Mouse (Mus musculus) T-cell, adult 2 months (primary cell): Measurements from ENCODE around the gene 4930452B06Rik.
"Not testable (repeated sequence)": the region's sequence is repeated elsewhere in the genome, so short reads cannot be mapped to it uniquely, and the experiment has no call there.

Experiments used
- DNase-seq: peaks from one replicate; pipeline ENCODE4 v3.0.0; 2022; ENCODE audit warnings: low spot score

The 4930452B06Rik gene

DNA sequence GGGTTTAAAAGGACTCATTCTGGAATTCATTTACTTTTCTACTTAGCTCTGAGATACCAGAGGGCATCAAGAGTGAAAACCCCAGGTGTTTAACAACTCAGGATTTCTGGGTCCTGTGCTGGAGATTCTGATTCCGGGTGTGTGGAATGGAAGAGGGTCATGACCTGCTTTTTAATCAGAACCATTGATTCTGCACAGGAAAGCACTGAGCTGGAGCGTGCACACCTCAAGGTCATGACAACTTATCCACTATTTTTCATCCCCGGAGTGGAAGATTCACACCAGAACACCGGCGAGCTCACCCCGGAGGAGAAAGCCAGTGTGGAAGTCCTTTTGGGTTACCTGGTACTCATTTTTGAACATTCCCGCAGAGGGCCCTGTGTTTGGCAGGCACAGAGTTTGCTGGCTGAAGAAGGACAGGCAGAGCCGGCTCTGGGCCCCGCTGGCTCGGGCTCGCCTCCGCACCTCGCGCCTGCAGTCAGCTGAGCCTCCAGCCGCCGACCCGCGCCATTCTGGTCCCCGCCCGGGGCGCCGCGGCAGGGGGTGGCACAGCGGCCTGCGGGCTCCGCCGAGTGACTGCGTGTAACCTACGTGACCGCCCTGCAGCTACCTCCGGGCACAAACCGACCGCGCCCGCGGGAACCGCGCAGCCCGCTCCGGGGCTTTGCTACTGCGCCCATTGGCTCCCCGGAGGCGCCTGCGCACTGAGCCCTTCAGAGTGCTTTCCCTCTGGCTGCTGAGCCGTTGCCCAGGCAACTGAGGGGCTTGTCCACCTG lies at the start of gene 4930452B06Rik:
Gene 4930452B06Rik, minus strand, starts transcription at position 605 of the 776 bp plus-strand sequence.
- DNase-seq = peak; percentile 42

DNA sequence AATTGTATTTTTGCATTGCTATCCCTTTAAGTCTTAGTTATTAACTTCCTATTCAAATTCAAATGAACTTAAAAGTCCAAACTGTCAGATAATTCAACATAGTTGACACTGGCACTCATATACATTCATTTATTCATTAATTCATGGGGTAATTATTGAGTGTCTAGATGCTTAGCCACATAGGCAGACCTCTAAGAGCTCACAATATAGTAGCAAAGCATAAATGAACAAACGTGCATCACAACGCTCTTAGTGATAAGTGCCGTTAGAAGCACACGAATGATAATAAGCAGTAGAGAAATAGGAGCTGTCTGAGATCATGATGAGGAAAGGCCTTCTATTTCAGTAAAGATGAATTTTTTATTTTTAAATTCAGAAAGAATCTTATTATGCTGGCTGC lies 46.6 kb upstream of the 4930452B06Rik start:
- DNase-seq = no peak

DNA sequence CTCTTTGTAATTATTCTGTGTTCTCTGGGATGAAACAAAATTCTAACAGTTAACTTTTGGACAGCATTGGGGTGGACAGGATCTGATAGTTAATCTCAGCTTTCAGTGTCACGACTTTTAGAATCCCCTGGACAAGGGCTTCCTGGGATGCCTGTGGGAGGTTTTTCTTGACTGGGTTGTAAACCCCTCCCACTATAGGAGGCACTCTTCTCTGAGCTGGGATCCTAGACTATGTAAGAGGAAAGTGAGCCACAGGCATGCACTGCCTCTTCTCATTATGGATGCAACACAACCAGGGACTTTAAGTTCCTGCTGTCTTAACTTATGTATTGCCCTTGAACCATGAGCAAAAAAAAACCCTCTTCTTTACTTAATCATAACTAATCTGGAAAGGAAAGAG lies 23.4 kb upstream of the 4930452B06Rik start:
- no peak for DNase-seq

DNA sequence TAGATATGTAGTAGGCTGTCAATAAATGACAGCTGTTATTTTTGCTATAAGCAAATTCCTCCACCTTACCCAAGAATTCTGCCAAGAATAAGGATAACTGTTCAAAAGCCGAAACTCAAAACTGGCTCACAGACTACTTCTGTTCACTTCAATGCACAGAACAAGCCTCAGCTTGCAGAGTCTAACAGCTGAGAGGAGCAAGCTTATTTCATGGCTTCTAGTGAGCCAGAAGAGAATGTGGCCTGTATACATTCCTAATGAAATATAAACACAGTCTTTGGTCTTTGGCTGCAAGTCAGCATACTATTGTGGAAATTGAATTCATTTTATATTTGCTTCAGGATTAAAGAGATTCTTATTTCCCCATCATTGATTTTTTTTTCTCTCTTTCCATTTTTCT lies 22.4 kb upstream of the 4930452B06Rik start:
- DNase-seq = no peak

DNA sequence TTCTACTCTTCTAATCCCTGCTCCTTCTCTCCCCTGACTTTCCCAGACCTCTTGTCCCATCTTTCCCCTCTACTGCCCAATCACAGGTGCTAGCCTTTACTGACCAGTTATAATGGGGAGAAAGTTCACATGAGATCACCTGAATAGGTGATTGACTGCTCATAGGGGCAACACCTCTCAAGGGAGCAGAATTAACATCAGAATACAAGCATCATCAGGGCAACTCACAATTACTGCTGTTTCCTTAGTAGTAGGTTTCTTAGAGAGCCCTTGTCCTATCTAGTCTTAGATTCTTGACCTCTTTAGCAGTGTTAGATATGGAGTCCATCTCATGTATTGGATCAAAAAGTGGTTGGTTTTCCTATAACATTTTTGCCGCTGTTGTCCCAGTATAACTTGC lies 20.1 kb upstream of the 4930452B06Rik start:
- no peak for DNase-seq

DNA sequence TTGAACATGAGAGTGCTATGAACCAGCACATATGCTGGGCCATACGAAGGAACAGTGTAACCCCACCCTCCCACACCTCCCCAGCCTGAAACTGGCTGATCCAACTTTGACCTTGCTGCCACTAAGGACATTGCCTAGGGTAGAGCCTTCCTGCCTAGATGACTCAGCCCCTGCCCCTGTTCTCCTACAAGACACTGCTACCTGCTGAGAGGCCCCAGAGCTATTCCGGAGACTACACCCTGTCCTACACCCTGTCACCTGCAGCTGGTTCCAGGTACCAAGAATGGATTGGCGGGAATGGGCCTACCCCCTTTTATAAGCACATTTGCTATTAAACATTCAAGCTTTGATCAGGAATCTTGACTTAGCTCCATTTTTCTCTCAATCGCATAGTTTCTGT lies 13.9 kb upstream of the 4930452B06Rik start:
- no peak for DNase-seq

DNA sequence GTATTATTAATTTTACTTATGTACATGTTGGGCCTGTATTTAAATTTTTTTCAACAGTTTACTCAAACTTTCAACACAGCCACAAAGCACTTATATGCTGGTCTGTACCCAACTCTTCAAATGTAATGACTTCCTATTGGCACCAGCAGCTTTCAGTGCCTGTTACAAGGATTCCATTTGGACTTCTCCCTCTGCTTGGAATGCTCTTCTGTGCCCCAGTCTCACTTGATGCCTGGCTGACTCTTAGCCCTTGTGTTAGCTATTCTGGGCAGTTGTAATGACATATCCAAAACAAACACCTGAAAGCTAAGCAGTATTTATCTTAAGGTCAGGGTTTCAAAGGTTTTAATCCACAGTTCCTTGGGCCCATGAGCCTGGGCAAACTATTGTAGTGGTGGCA lies 5.7 kb downstream of the 4930452B06Rik start:
- no peak for DNase-seq

DNA sequence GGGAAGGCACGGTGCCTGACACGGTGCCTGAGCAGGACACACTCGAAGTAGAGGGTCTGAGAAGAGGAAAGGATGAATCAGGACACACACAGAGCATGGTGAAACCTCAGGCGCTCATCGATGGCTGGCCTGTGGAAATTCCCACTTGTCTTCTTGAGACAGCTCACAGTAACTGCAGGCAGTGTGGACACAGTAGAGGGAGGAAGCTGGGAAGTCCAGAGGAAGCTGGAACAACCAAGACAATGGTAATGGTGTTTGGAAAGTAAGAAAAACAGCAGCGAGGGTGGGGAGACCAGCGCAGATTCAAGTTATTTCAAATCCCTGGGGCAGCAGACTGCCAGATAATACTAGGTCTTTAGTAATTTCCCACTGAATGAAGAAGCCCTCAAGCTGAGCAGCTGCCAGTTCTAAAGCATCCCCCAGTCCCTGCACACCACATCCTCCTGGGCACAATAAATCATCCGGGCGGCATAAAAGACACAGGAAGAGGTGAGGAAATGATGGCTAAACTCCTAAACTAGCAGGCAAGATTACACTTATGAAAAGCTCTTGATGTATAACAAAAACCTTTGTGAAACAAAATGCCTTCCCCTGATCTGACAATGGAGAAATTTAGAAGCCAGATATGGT lies 24.3 kb downstream of the 4930452B06Rik start:
- DNase-seq = peak; percentile 25

DNA sequence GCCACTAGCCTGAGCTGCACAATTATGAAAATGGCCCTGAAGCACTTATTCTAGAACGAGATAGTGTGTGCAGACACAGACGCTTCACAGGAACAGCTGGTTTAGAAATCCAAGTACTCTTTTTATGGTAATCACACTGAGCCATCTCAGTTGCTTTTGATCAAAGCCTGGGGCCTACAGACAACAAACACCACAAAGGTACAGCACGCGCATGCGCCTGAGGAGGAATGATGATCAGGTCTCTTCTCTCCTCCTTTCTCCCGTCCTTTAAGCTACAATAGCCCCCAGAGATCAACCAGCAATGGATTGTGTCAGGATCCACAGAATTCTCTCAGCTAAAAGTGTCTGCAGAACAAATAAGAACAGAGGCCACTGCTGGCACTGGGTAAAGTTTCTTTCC lies 33.8 kb downstream of the 4930452B06Rik start:
- peak; percentile 8 for DNase-seq

DNA sequence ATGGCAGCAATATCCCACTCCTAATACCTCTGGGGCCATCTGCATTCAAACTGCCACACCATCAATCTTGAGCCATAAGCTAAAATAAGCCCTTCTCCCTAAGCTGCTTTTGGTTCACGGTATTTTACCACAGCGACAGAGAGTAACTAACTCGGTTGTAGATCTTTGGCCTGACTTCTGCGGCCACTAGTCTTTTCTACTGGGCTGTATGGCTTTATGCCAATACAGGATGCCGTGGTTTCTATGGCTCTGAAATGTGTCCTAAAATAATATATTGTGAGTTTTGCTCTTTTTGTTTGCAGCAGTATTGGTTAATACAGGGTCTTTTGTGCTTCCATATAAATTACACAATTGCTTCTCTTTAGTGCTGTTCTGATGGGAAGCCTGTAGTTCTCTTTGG lies 37.6 kb downstream of the 4930452B06Rik start:
- no peak for DNase-seq

DNA sequence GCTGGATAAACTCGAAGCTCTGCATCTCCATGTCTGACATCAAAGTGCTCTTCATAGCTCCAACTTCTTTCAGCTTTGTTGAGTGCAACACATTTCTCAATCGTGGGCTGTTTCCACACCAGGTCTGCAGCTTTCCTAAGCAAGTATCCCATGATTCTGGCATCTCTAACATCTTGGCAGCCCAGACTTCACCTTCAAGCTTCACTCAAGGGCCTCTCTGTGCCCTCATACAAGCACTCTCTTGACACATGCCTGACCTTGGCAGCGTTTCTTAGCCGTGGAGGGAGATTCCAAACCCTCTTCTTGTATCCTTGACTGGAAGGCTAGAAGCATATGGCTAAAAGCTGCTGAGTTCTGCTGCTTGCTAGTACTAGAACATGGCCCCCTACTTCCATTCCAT lies 38.6 kb downstream of the 4930452B06Rik start:
- DNase-seq = no peak

DNA sequence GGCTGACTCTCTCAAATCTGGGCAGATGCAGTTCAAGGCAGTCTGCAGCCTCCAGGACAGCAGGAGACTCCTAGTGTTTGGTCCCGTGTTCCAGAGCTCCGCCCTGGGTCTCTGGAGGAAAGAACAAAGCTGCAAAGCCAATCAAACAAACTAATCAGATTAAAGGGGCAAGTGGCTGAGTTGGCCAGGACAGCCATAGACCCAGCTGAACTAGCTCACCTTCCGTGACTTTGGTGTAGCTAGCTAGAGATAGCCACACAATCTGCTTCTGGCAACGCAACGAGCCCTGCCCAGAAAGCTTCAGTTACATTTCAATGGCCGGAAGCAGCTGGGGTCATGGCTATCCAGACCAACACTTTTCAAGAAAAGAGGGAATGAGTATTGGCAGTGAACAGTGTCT lies 44.9 kb downstream of the 4930452B06Rik start:
- DNase-seq = no peak

DNA sequence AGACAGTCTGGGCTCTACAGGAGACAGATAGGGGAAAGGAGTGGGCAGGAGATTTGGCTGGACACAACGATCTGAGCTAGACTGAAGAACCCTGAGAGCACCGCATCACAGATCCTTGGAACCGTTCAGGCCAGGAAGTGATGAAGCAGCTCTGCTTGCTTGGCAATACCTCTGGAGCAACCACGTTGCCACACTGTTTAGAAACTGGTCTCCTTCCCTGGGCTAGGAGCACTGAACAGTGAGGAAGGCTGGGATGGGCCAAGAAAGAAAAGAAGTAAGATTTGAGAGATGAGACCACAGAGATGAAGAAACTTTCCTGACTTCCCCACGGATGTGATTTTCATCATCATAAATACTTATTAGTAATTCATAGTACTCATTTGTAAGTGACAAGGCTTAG lies 45.5 kb downstream of the 4930452B06Rik start:
- DNase-seq = no peak

DNA sequence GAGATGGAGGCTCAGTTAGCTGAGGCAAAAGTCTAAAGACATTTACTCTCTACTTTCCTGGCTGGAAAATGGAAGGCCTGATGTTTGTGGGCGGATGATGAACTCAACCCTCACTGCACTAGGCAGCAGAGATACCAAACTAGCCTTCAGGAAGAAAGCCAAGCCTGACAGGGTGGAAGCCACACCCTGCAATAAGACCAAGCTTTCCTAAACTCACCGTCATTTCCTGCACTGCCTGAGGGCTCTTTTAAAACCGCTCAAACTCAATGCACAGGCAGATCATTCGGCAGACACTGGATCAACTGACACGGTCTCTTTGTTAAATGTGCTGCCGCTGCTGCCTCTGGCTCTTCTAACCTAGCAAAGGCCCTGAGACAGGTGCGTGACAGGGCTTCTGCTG lies 50.4 kb downstream of the 4930452B06Rik start:
- DNase-seq = peak; percentile 8

DNA sequence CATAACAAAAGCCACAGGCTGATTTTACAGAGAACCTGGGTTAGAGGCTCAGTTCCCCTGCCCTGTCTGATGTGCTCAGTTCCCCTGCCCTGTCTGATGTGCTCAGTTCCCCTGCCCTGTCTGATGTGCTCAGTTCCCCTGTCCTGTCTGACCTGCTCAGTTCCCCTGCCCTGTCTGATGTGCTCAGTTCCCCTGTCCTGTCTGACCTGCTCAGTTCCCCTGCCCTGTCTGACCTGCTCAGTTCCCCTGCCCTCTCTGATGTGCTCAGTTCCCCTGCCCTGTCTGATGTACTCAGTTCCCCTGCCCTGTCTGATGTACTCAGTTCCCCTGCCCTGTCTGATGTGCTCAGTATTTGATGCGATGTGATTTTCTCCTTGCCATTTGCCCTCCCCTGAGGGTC lies 51.6 kb downstream of the 4930452B06Rik start:
- not testable (repeated sequence) for DNase-seq

DNA sequence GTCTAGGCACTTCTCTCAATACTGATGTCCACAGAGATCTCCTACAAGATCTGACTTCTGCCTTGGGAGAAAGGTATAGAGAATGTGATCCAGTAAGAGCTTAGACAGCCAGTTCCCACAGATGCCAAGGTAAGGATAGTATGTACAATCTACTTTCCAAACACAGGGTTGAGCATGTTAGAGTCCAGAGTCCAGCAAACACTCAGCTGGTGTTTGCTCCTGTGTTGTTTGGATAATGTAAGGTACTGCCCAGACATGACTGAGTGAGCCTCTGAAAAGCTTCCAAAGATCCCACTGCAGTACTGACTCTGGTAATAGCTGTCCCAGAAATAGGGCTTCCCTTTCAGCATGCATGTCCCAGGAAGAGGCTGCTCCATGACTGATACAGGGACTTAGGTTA lies 54.0 kb downstream of the 4930452B06Rik start:
- no peak for DNase-seq

DNA sequence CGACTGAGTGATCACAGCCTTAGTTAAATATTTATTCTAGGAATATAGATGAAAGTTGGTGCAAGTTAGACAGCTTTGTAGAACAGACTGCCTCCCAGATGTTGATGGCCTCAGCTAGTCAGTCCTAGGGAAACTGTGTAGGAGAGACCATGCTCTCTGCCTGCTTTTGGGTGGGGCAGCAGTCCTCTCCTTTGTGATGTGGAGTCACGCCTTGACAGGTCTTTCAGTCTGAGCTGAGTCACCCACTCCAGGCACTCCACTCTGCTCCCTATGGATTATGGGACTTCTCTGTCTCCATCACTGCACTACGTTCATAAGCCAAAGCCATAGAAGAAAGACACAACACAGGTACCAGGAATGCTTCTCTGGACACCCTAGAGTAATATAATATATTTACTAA lies 55.9 kb downstream of the 4930452B06Rik start:
- no peak for DNase-seq

DNA sequence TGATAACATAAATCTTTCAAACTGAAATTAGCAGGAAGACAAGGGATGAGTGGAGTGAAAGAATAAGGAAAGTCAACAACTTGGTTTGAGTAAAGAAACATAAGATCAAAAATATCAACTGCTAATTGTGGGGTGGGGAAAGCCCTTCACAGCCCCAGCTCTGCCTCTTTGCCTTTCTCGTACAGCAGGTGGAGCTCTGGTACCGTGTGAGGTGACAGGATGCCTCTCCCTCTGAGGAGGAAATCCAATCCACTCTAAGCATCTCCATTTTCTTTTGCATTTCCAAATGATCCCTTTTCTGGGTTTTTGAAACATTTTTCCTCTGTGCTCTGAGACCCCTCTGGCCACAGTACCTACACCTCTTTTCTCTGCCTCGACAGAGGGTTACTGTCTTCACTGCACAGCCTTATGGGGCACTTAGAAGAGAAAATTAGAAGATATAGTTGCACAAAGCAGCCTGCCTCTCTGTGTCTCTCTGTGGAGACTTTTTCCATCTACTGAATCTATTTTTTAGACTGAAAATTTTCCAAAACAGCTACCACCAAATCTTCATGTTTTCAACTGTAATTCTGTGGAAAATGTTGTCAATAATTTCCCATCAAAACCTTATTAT lies 57.4 kb downstream of the 4930452B06Rik start:
- peak; percentile 28 for DNase-seq

DNA sequence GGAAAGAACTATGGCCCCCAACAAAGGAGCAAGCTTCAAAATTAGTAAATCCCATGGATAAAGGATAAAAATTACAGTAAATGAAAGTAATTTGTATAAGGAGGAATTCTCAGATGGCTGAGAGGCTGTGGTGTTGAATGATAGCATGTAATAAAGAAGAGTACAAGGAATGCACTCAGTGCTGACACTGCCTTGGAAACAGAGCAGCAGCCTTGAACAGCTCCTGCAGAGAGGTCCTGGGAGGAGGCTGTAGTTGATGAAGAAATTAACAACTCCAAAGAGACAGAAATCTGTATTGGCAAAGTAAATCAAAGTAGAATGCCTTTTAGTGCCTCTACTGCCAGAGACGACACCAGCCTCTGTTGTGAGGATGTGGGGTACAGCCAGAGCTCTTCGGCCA lies 61.1 kb downstream of the 4930452B06Rik start:
- no peak for DNase-seq

DNA sequence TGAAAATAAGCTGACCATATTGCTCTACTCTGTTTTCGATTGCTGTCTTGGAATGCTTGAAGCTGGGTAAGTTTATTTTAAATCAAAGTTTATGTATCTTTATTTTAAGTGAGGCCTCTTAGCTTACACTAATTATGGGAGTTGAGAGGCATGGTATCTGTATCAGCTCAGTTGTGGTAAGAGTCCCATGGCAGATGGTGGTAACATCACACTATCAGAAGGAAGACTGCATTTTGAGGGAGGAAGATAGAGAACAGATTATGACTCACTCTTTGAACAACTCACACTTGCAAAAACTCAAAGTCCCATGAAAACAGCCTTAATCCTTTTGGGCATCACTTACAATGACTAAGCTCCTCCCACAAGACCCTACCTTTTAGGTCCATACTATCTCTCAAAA lies 81.0 kb downstream of the 4930452B06Rik start:
- DNase-seq = no peak

DNA sequence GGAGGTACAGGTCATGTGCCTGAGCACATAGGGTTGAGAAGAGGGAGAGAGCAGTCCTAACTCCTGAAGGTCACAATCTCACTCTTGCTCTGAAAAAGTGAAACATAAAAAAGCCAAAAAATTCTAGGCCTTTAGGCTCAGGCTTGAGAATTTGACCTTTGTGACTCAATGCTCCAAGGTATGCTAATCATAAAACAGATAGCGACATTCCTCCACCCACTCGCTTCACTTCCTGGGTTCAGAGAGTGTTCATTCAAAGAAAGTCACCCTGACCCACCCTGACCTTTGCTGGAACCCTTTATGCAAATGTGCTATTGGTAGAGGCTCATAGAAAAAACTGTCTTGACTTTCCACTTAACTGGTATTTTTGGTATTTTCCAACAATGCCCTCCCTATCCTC lies 115.0 kb downstream of the 4930452B06Rik start:
- DNase-seq = not testable (repeated sequence)

DNA sequence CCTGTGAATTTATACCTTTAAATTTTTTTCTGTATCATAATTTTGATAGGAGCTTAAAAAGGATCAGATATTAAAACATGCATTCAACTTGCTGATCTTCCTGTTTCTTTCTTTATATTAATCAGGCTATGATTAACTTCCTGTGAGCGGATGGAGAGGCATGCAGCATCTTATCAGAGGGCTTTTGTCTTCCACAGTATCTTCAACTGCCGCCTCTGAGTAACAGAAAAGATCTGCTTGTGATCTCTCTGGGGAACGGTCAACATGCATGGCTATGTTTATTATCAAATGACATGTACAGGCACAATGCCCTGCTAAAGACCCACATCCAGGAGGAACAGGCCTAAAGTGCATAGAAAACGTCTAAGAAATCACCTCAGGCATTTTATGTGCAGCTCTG lies 116.9 kb downstream of the 4930452B06Rik start:
- DNase-seq = no peak

DNA sequence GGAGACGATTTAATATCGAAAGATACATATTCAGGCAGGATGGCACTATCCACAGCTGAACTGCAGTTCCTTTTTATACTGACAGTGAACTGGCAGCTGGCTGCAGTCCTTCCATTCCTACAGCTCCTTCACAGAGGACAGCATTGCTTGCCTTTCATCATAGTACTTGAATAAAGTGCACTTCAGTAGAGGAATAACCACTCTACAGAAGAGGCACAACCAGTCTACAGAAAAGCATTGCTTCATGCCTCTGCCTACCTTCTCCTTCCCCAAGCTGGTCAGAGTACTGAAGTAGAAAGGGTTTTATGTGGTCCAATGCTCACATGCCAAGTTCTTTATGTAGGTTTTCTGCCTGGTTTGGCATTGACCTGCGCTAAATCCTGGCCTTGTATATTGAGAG lies 130.0 kb downstream of the 4930452B06Rik start:
- no peak for DNase-seq
